Mouse (Mus musculus): ENCODE measurements around the gene Gm10471. TPM values are rescaled to one million over a fixed set of nuclear protein-coding genes. Genes with fewer than 3 reads are reported as not detected.
"Not testable (repeated sequence)": the region's sequence is repeated elsewhere in the genome, so short reads cannot be mapped to it uniquely, and the experiment has no call there.

The Gm10471 gene
- 0.06 TPM in 1 of 2 replicates, not detected in the other for polyA plus RNA-seq (2016; fragmentation: Nextera tagmentation; extraction: Ambion mirVana)

GRCm38 (mm10) chr5:26089191-26089590 is at the start of gene Gm10471:
Gene Gm10471, minus strand, starts transcription at chr5:26089291.
- not testable (repeated sequence) for H3K27me3 ChIP-seq (replicated peaks); H3K9me3 ChIP-seq (replicated peaks); H3K27ac ChIP-seq (ENCODE audit: poor library complexity, severe bottlenecking); H3K4me2 ChIP-seq; H3K36me3 ChIP-seq; H3K4me1 ChIP-seq (replicated peaks); ATAC-seq (ENCODE audit: insufficient number of reproducible peaks, low FRiP score); H3K4me3 ChIP-seq; H3K9ac ChIP-seq
- 72% methylated on average over 1 of the region's 1 CpGs for WGBS

GRCm38 (mm10) chr5:26121321-26121720 is 32.2 kb upstream of the Gm10471 start, which contains the start of gene Gm10220:
Gene Gm10220, minus strand, starts transcription at chr5:26121421.
- not testable (repeated sequence) for H3K36me3 ChIP-seq; H3K9ac ChIP-seq; H3K4me1 ChIP-seq (replicated peaks); H3K4me3 ChIP-seq; ATAC-seq (ENCODE audit: insufficient number of reproducible peaks, low FRiP score); H3K27me3 ChIP-seq (replicated peaks); H3K9me3 ChIP-seq (replicated peaks); H3K4me2 ChIP-seq; H3K27ac ChIP-seq (ENCODE audit: poor library complexity, severe bottlenecking)
- no CpG with 5 or more reads among the region's 3 CpGs for WGBS

GRCm38 (mm10) chr5:26105262-26105661 is 16.2 kb upstream of the Gm10471 start, which contains the start of gene 5031410I06Rik:
Gene 5031410I06Rik, minus strand, starts transcription at chr5:26105362.
- not testable (repeated sequence) for H3K27me3 ChIP-seq (replicated peaks); H3K4me2 ChIP-seq; H3K9me3 ChIP-seq (replicated peaks); H3K27ac ChIP-seq (ENCODE audit: poor library complexity, severe bottlenecking); H3K36me3 ChIP-seq; H3K9ac ChIP-seq; H3K4me1 ChIP-seq (replicated peaks); H3K4me3 ChIP-seq; ATAC-seq (ENCODE audit: insufficient number of reproducible peaks, low FRiP score)
- no CpG with 5 or more reads among the region's 3 CpGs for WGBS

- not testable (repeated sequence) for ATAC-seq (ENCODE audit: insufficient number of reproducible peaks, low FRiP score); H3K4me2 ChIP-seq; H3K4me1 ChIP-seq (replicated peaks); H3K27ac ChIP-seq (ENCODE audit: poor library complexity, severe bottlenecking); H3K4me3 ChIP-seq; H3K36me3 ChIP-seq; H3K27me3 ChIP-seq (replicated peaks); H3K9me3 ChIP-seq (replicated peaks); H3K9ac ChIP-seq
Observed at GRCm38 (mm10) chr5:26079023-26079422, 10.1 kb downstream of the Gm10471 start.

GRCm38 (mm10) chr5:26070716-26071115 is 18.4 kb downstream of the Gm10471 start:
- no peaks in the 10 kb centered on the region for H3K27me3 ChIP-seq (replicated peaks)
- no peak overlapping the region for H3K4me3 ChIP-seq
- ATAC-seq (ENCODE audit: insufficient number of reproducible peaks, low FRiP score): no peak
- no peak overlapping the region for H3K27ac ChIP-seq (ENCODE audit: poor library complexity, severe bottlenecking)
- no peaks in the 10 kb centered on the region for H3K36me3 ChIP-seq
- H3K9ac ChIP-seq: no peak overlapping the region
- H3K9me3 ChIP-seq (replicated peaks): 0 out of 2 replicates have a peak, but pooled peaks cover 7% of the 10 kb centered on the region
- WGBS: 72% methylated on average over 24 of the region's 24 CpGs
- no peak overlapping the region for H3K4me2 ChIP-seq
- H3K4me1 ChIP-seq (replicated peaks): no peaks in the 10 kb centered on the region

GRCm38 (mm10) chr5:26058481-26058880 is 30.6 kb downstream of the Gm10471 start, which contains the start of gene Gm7347:
Gene Gm7347, minus strand, starts transcription at chr5:26058581.
- not testable (repeated sequence) for H3K4me1 ChIP-seq (replicated peaks); H3K4me2 ChIP-seq; H3K4me3 ChIP-seq; H3K27ac ChIP-seq (ENCODE audit: poor library complexity, severe bottlenecking); H3K9me3 ChIP-seq (replicated peaks); H3K9ac ChIP-seq; H3K27me3 ChIP-seq (replicated peaks); ATAC-seq (ENCODE audit: insufficient number of reproducible peaks, low FRiP score); H3K36me3 ChIP-seq
- WGBS: no CpG with 5 or more reads among the region's 2 CpGs

GRCm38 (mm10) chr5:26039458-26039857 is 49.6 kb downstream of the Gm10471 start, which contains the start of gene Speer4a:
Gene Speer4a, minus strand, starts transcription at chr5:26039558.
- not testable (repeated sequence) for H3K27me3 ChIP-seq (replicated peaks); H3K9ac ChIP-seq; ATAC-seq (ENCODE audit: insufficient number of reproducible peaks, low FRiP score); H3K4me2 ChIP-seq; H3K4me3 ChIP-seq; H3K4me1 ChIP-seq (replicated peaks); H3K9me3 ChIP-seq (replicated peaks); H3K27ac ChIP-seq (ENCODE audit: poor library complexity, severe bottlenecking); H3K36me3 ChIP-seq
- 72% methylated on average over 2 of the region's 2 CpGs for WGBS

Other genes starting within 250 kb of the Gm10471 start
- 0.24 and 0.27 TPM in 2 replicates for gene Gm21663, start 146.9 kb downstream of the Gm10471 start, polyA plus RNA-seq (2016; fragmentation: Nextera tagmentation; extraction: Ambion mirVana)
- gene Gm21671, start 134.9 kb downstream of the Gm10471 start, polyA plus RNA-seq (2016; fragmentation: Nextera tagmentation; extraction: Ambion mirVana): 0.14 TPM in 1 of 2 replicates, not detected in the other
- 0.09 and 0.17 TPM in 2 replicates for gene Gm21680, start 116.6 kb downstream of the Gm10471 start, polyA plus RNA-seq (2016; fragmentation: Nextera tagmentation; extraction: Ambion mirVana)
- 0.13 and 0.22 TPM in 2 replicates for gene Gm21698, start 100.6 kb downstream of the Gm10471 start, polyA plus RNA-seq (2016; fragmentation: Nextera tagmentation; extraction: Ambion mirVana)
- gene Gm1979, start 84.5 kb downstream of the Gm10471 start, polyA plus RNA-seq (2016; fragmentation: Nextera tagmentation; extraction: Ambion mirVana): 0.54 TPM in 1 of 2 replicates, not detected in the other
- not detected in 2 replicates for gene Gm5862, start 66.4 kb downstream of the Gm10471 start, polyA plus RNA-seq (2016; fragmentation: Nextera tagmentation; extraction: Ambion mirVana)
- gene Speer4a, start 49.7 kb downstream of the Gm10471 start, polyA plus RNA-seq (2016; fragmentation: Nextera tagmentation; extraction: Ambion mirVana): 0.06 and 0.10 TPM in 2 replicates
- gene Gm7347, start 30.7 kb downstream of the Gm10471 start, polyA plus RNA-seq (2016; fragmentation: Nextera tagmentation; extraction: Ambion mirVana): 0.19 TPM in 1 of 2 replicates, not detected in the other
- 0.09 TPM in 1 of 2 replicates, not detected in the other for gene 5031410I06Rik, start 16.1 kb upstream of the Gm10471 start, polyA plus RNA-seq (2016; fragmentation: Nextera tagmentation; extraction: Ambion mirVana)
- gene Gm10220, start 32.1 kb upstream of the Gm10471 start, polyA plus RNA-seq (2016; fragmentation: Nextera tagmentation; extraction: Ambion mirVana): 0.12 and 0.17 TPM in 2 replicates
- not detected in 2 replicates for gene Gm7361, start 168.4 kb upstream of the Gm10471 start, polyA plus RNA-seq (2016; fragmentation: Nextera tagmentation; extraction: Ambion mirVana)